Mouse (Mus musculus) left cerebral cortex, adult 9 months (tissue): Measurements from ENCODE around the gene Tepsin.

Source experiments
- DNase-seq, 2 experiments: peaks; one replicate each; pipeline ENCODE4 v3.0.0; 2022; ENCODE audit warnings: low spot score in 2 of 2

The Tepsin gene

DNA sequence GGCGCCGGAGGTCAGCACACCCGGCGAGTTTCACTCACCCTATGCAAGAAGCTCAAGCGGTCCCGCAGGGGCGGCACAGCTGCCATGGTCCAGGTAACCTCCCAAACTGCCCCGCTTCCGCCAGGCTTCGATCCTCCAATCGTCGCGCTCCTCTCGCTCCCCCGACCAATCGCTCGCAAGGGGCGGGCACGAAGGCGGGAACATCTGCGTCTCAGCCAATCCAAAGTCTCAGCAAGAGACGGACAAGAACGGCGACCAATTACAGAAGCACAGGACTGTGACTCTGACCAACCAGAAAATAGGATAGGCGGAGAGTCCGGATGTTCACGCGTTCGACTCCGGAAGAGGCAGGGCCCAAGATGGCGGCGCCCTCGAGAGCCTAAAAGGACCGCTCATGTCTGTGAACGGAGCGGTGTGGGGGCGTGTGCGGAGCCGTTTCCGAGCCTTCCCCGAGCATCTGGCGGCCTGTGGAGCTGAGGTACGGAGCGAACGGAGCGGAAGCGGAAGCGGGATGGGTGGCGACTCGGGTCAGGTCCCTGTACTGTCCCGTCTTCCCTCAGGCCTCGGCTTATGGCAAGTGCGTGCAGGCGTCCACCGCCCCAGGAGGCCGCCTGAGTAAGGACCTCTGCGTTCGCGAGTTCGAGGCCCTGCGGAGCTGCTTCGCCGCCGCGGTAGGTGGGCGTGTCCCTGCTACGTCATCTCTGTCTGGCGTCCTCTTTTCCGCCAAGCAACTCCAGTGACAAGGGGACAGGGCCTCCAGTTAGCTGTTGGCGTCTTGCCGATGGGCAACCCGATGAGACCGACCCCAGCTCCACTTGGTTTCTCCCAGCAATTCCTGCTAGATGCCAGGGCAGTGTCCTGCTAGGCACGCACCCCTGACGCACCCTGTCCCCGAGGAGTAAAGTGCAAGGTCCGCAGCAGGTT is at the start of gene Tepsin, which contains the start of gene Ndufaf8:
Gene Tepsin (minus strand): TSS at position 144 of the 924 bp plus-strand sequence.
Gene Ndufaf8 (plus strand): TSS at position 341 of the 924 bp plus-strand sequence.
- DNase-seq = peak; percentile 98 to 100

DNA sequence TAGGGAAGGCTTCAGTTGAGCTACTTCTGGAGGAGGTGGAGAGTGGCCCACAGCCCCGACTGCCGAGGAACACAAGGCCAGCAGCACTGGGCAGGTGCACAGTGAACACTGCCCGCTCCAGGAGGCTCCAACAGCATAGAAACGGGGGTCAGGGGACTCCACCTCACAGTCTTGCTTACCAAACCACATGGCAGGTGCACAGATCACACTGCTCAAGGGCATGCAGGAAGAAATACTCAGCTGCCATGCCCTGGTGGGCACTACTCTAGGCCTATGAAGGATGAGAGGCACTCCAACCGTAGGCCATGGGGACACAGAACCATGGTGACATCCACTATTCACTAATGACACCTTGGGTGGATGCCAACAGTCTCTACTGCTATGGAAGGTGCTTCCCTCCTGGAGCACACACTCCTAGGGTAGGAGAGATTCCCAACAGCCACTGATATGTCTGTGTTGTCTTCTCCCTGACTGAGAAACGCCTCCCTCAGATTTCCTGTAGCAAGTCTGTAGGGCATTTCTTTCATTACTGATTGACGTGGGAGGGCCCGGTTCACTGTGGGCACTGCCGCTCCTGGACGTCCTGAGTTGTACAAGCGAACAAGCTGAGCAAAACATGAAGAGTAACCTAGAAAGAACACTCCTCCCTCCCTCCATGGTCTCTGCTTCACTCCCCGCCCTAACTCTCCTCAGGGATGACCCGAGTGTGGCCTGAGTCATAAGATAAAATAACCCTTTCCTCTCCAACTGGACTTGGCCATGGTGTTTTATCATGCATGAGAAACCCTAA is 45.4 kb upstream of the Tepsin start:
- no peak for DNase-seq

- DNase-seq = peak in 1 of 2 experiments; percentile 43
Observed at GRCm38 (mm10) chr11:120142601-120143051, 44.1 kb upstream of the Tepsin start.

- no peak for DNase-seq
Observed at GRCm38 (mm10) chr11:120140255-120140654, 41.7 kb upstream of the Tepsin start.

DNA sequence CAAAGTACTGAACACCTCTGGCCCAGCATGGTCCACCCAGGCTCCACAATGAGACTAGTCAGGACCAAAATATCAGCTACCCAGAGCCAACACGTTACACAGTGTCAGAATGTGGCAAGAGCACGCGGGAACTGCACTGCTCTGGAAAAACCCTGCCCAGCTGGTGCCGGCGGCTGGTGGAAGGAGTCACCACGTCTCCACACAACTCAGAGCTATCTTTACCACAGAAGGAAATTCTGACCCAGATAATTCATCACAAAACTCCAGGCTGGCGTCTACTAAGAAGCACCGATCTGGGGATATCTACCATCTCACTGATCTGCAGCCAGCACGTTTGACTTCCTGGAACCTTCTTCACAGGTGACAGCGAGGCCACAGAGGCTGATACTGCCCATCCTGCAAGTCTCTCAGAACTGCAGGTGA is 40.8 kb upstream of the Tepsin start:
- DNase-seq = peak in 1 of 2 experiments; percentile 34

- DNase-seq = no peak
Observed at GRCm38 (mm10) chr11:120137625-120138004, 39.1 kb upstream of the Tepsin start.

DNA sequence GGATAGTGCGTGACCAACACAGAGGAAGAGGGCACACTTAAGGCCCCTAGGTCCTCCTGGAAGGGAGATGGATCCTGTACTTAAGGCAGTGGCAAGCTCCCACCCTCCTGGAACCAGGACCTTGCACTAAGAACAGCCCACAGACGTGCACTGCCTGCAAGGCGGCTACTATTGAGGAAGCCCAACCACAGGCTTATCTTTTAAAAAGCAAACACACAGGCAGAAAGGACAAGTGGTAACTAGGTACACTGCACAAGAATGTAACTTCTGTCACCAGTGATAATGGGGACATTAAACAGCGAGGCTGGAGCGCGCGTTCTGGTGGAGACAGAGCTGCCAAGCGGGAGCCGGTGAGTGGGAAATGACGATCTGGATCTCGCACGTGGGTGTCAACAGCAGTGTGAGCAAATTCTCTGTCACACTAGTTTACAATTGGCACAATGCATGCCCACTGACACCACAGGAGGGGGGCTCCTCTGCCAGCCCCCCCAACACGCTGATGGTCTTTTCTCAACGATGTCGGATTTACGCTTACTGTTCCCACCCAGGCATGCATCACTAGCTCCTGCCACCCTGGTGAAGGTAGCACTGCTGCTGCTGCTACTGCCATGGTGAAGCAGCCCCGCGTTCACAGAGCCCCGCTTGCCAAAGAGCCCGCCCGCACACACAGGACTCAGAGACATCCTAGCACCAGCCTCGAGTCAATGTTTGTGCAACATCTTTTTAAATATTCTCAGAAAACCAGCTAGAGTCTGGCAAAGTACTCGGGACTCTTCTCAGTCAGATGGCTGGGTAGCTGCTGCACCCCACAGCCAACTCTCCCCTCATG is 38.5 kb upstream of the Tepsin start:
- peak in 1 of 2 experiments; percentile 82 for DNase-seq

DNA sequence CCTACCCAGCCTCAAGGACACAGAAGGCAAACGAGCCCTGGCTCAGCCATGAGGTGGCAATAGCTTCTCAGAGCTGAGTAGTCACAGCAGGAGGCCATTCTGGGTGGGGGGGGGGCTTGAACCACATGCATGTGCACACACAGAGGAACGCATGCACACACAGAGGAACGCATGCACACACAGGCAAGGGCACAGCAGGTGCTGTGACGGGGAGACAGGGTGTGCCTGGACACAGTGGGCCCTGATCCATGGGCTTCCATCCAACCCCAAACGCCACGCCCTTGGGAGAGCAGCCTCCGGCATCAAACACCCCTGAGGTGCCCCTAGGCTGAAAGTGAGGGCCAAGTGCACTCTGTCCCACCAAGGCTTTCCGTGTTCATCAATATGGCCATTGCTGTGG is 37.7 kb upstream of the Tepsin start:
- DNase-seq = no peak

DNA sequence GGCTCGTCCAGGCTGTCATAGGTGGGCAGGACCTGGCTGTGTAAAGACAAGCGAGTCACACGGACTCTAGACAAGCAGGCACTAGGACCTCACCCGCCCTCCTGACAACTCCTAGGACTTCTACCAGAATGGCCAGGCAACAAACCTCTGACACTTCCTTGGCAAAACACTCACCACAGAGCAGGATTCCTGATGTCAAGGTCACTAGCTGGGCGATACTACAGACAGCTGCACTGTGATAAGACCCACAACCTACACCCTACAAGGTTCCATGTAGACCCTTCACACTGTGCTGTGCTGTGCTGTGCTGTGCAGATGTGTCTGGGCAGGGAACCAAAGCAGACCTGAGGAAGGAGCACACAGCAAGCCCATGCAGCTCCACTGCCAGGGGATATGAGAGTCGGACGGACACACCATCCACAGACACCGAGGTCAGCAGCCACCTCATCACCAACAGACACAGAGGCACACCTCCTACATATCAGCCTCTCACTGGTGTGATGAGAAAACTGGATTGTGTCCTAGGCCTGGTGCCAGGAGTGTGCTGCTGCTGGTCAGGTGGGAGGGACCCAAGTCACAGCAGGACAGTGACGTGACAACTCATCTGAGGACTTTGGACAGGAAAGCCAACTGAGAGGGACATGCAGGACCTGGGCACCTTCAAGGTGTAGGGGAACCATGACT is 36.5 kb upstream of the Tepsin start:
- no peak for DNase-seq

DNA sequence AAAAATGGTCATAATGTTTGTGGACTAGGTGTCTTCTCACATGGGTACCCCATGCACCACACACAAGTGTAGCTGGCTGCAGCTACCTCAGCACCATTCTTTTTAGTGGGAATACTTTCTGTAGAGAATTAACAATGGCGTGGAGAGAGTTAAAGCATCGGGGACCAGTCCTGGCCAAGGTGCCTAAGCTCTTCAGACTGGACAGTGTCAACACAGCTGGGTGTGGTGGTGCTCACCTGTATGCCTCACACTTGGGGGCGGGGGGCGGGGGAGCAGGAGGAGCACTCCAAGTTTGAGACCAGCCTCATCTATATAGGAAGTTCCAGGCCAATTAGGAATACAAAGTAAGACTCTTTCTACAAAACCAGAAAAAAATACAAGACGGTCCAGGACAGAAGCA is 35.6 kb upstream of the Tepsin start:
- DNase-seq = no peak

DNA sequence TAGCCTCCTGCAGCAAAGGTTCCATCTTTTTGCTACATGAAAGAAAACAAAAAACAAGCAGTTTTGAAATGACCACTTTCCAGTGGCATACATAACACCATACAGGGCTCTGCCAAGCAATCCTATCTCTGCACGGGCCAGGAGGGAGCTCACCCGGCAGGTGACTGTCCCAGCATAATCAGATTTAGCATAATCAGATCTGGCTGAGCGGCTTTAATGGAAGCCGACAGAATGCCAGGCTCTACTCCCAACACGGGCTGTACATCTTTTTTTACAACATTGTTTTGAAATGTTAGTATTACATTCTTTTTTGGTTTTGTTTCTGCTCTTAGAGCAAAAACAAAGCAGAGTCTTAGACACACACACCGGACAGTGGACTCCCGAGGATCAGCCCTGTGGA is 30.8 kb upstream of the Tepsin start:
- DNase-seq = no peak

DNA sequence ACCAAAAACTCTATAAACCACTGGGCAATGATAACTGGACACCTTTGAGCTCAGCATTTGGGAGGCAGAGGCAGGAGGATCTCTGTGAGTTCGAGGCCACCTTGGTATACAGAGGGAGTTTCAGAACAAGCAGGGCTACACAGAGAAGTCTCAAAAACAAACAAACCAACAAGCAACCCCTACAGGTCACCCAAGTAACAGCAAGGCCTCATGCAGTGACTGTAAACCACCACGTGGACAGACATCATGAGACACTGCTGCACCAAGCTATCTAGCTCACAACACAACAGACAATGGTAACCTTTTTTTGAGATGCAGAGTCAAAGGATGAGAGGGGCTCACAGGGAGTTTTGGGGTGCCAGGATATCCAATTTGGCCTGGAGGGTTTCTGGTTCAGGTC is 28.3 kb upstream of the Tepsin start:
- DNase-seq = no peak

DNA sequence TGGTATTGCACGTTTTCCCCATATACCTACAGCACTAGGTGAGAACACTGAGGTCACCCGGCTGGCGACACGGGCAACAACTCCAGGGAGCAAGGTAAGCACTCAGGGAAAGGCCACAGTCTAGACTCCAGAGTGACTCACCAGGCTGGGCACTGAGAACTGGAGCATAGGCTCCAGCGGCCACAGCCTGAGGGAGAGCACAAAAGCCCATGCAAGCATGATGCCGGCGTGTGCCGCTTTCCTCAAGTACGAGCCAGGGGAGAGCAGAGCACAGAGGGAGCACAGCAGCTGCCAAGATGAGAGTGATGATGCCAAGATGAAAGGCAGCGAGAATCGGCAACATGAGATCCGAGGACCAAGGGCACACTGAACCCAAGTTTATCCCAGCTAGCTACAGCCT is 23.6 kb upstream of the Tepsin start:
- DNase-seq = no peak

GRCm38 (mm10) chr11:120120642-120121420 is 22.3 kb upstream of the Tepsin start:
- DNase-seq = peak in 1 of 2 experiments; percentile 82

DNA sequence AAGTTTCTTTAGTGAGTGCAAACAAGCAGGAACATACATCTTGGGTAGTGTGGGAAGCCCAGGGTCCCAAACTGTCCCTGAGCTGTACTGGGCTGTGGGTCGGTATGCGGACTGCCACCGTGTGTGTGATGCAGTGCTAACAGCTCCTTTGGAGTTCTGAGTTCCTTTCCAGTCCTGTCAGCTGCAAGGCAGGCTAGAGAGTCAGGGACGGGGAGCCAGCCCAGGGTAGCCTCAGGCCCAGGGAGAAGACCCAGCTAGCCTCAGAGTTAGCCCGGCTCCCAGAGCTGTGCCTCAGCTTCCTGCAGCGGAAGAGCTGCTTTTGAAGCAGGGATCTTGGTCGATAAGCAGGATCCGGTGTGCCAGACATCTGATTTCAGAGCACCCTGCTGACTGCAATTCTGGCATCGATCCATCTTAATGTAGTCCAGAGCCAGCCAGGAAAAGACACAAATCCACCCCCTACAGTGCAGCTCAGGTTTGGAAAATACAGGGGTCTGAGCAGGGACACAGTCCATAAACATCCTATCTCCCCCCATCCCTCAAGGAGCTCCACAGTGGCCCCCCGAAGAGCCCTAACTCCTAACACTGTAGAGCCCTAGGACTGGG is 21.5 kb upstream of the Tepsin start:
- DNase-seq = no peak

DNA sequence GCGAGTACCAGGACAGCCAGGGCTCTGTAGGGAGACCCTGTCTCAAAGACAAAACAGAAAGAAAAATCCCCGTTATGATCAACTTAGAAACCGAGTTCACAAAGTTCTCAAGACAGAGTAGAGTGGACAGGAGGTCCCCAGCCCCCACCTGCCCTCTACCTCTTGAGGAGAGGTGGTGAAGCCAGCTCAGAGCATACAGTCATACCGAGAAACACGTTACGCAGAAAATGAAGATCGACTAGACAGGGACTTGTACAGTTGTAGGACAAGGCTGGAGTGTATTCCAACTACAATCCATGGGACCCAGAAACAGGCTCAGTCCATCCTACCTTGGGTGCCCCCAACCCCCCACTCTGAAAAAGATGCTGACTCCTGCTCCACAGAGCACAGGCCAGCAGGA is 20.6 kb upstream of the Tepsin start:
- no peak for DNase-seq

GRCm38 (mm10) chr11:120117626-120118025 is 19.1 kb upstream of the Tepsin start:
- no peak for DNase-seq

- DNase-seq = no peak
Observed at GRCm38 (mm10) chr11:120114488-120115215, 16.1 kb upstream of the Tepsin start.

GRCm38 (mm10) chr11:120112136-120112535 is 13.6 kb upstream of the Tepsin start:
- no peak for DNase-seq
